Mouse (Mus musculus) cerebellum, adult 8-10 months (tissue): ENCODE results near the gene Bag5.

Experiments
- DNase-seq: peaks from one replicate; pipeline ENCODE4 v3.0.0; 2022

The Bag5 gene

GRCm38 (mm10) chr12:111694880-111695804 is 17.9 kb downstream of the Bag5 start:
- DNase-seq = no peak

- no peak for DNase-seq
Measured at GRCm38 (mm10) chr12:111694271-111694781, 18.7 kb downstream of the Bag5 start.

DNA sequence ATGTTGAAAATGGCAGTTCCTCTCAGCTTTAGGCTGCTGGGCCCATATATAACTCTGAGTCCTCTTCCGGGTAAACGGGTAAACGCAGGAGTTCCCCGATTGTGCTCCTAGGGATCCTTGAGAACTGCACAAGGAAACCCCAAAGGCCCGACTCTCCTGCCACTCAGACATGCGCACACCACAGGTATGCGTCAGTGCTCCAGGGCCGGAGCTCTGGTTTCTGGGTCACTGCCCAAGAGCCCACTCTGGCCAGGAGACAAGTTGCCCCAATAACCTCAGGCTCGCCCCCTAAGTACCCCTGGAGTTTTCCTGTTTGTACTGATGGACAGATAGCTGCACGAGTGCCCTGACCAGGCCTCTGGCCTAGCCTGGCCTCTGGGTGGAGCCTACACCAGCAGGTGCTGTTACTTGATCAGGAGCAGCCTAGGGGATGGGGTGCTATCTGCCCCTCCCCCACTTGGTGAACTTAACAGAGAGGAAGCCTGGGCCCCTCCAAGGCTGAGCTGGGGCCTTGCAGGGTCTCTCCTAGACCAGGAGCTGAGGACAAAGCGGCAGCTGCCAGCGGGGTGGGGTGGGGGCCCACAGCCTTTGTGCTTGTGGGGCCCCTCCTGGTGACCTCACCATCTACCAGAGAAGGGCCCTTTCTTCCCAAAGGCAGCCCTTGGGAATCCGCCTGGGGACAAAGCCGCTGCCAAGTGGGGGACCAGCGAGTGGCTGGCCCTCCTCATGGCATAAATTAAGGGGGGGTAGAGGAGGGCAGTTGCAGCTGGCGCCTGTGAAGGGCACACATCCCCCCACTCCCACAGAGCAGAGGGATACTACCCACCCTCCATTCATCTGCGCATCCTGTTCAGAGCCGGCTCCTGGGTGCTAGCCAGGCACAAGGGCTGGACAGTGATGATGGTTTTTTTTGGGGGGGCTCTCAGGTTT is 19.5 kb downstream of the Bag5 start:
- peak; percentile 49 for DNase-seq

GRCm38 (mm10) chr12:111692899-111693298 is 20.2 kb downstream of the Bag5 start:
- DNase-seq = no peak

DNA sequence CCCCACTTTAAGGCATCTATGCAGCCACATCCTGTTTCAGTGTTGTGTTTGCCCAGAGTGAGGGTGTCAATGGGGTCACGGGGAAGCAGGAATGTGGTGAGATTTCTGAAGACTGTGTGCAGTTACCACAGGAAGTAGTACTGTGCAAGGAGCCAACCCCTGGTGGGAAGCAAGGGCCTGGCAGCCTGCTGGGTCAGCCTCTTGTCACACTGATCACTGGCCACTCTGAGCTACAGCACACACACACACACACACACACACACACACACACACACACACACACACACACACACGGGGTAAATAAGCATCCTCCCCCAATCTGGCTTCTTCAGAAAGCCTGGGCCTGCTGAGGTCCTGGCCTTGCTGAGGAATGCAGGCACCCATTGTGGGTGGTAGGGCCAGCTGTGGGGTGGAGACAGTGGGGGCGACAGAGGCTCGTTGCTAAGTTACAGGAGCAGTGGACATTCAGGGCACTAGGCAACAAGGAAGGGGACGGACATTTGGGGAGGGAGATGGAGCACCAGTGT is 21.6 kb downstream of the Bag5 start:
- no peak for DNase-seq

- DNase-seq = no peak
Measured at GRCm38 (mm10) chr12:111689426-111689825, 23.6 kb downstream of the Bag5 start.

DNA sequence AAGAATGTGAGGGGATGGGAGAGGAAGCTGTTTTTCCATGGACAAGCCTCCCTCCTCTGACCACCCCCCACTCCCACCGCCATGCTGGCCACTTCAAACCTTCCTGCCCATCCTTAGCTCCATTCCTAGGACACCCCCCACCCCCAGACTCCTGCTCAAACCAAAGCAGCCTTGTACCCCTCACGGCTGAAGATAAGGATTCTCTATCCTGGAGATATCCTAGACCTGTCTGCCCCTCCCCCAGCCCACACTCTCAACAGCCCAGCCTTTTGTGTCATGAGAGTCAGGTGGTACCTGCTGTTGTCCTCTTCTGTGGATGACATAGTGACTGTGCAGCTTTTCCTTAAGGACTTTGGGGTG is 25.0 kb downstream of the Bag5 start:
- DNase-seq = no peak

- DNase-seq = peak; percentile 70
Measured at GRCm38 (mm10) chr12:111687350-111688068, 25.5 kb downstream of the Bag5 start.

GRCm38 (mm10) chr12:111686390-111686789 is 26.7 kb downstream of the Bag5 start:
- no peak for DNase-seq

- no peak for DNase-seq
Measured at GRCm38 (mm10) chr12:111682806-111683205, 30.3 kb downstream of the Bag5 start.

- no peak for DNase-seq
Measured at GRCm38 (mm10) chr12:111682003-111682402, 31.1 kb downstream of the Bag5 start.

DNA sequence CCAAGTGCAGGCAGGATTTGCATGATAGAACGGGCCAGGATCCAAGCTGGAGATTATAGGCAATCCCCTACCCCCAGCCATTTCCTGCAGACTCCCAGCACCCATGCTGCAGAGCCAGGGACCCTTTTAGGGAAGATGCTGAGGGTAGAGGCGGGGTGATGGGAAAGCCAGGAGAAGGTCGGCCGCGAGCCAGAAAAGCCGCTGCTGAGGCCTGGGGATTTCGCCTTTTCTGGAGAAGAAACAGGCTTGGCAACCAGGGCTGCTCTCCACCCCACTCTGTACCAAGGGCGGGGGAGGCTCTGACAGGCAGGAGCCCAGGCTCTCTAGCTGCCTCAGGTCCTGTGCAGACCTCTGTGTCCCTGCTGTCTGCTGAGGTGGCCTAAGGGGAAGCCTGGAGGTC is 31.8 kb downstream of the Bag5 start:
- DNase-seq = no peak

DNA sequence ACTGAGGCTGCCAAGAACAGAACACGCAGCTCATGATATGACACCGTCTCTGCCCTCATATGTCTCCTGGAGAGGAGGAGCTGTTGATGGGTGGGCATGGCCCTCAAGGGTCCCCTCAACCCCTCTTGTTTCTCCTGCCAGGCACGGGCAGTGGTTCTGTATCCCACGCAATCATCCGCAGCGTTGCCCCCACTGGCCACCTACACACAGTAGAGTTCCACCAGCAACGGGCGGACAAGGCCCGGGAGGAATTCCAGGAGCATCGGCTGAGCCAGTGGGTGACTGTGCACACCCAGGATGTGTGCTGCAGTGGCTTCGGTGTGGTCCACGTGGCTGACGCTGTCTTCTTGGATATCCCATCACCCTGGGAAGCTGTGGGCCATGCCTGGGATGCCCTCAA is 32.4 kb downstream of the Bag5 start:
- no peak for DNase-seq

- DNase-seq = no peak
Measured at GRCm38 (mm10) chr12:111678997-111679396, 34.1 kb downstream of the Bag5 start.

DNA sequence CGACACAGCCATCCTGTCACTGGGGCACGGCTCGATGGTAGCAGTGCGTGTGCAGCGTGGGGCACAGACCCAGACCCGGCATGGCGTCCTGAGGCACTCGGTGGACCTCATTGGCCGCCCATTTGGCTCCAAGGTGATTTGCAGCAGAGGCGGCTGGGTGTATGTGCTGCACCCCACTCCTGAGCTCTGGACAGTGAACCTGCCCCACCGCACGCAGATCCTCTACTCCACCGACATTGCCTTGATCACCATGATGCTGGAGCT is 34.5 kb downstream of the Bag5 start:
- no peak for DNase-seq

DNA sequence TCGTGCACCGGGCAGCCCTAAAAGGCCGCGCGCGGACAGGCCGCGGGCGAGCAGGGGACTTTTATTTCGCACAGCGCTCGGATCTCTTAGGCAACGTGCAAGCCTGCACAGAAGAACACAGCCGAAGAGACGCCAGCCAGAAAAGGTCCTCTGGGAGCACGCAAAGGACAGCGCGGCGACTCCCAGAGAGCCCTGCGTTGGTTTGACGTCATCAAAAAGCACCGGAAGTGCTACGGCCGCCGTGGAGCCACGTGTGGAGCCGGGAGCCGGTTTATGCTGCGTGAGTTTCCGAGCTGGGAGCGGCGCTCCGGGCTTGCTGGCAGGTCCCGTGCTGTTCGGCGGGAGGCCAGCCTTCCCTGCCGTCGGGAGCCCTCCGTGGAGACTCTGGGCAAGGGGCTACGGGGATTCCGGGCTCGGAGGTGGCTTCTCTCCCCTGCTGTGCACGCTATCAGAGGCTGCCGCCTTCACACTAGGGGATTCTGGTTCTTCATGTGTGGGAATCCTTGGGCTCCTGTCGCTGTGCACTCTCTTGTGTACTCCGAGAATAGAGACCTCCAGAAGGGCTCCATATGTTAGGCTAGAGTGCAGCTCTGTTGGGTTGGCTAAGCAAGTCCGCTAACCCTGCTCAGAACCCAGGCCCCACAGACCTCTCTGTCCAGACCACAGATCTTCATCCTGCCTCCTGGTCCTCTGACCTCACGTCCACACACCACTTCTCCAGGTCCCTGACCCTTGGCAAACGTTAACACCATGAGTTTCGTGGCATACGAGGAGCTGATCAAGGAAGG is 35.0 kb downstream of the Bag5 start, which contains the start of gene Trmt61a:
Gene Trmt61a (plus strand): TSS at position 224 of the 788 bp plus-strand sequence.
- peak; percentile 86 for DNase-seq

GRCm38 (mm10) chr12:111677421-111677820 is 35.6 kb downstream of the Bag5 start:
- no peak for DNase-seq

GRCm38 (mm10) chr12:111675797-111676580 is 37.1 kb downstream of the Bag5 start:
- DNase-seq = no peak

GRCm38 (mm10) chr12:111674850-111675486 is 38.1 kb downstream of the Bag5 start:
- DNase-seq = no peak

DNA sequence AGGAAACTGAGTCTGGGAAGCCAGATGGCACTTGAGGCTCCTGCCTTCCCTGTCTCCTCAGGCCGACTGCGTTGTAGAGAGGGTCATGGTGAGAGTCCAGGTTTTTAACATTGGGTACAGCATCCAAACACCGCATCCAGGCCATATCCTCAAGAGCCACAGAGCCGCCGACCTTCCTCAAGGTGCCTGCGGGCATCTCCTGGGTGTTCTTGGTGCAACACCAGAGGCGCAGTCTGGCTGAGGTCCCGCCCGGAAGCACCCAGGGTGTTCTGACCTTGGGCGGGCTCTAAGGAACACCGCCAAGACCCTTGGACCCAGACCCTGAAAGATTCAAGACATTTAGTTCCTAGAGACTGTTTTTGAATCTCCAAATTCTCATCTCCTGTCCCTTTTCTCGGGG is 40.5 kb downstream of the Bag5 start:
- no peak for DNase-seq

- peak; percentile 93 for DNase-seq
Measured at GRCm38 (mm10) chr12:111672176-111672575, 40.9 kb downstream of the Bag5 start, which contains the start of gene Ckb. TSS of gene Ckb (minus strand) at chr12:111672338.
